Mouse (Mus musculus): ENCODE results near the gene Kdm5c. TPM values are rescaled to one million over a fixed set of nuclear protein-coding genes. Genes with fewer than 3 reads are reported as not detected.
"Not testable (repeated sequence)": the region's sequence is repeated elsewhere in the genome, so short reads cannot be mapped to it uniquely, and the experiment has no call there.

The Kdm5c gene
- total RNA-seq, 2 experiments from 2014 or later, result 19.4 to 33.7 TPM

DNA sequence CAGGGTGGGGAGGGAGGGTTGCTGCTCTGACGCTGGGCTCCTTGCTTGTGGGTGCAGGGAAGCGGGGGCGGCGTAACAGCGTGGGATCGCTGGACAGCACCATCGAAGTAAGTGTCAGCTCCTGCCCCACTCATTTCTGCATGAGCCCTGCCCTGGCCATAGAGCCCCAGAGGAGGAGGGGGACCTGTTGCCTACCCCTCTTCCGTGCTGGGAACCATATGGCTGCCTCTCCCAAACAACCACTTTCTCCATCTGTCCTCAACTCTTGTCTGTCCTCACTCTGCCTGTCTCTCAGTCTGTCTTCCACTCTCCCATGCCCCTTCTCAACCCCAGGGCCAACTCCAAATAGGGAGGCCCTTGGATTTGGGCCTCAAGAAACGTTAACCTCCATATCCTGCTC is 10.6 kb upstream of the Kdm5c start:
- intact Hi-C loops (cut with DNase I), result no loop called here

DNA sequence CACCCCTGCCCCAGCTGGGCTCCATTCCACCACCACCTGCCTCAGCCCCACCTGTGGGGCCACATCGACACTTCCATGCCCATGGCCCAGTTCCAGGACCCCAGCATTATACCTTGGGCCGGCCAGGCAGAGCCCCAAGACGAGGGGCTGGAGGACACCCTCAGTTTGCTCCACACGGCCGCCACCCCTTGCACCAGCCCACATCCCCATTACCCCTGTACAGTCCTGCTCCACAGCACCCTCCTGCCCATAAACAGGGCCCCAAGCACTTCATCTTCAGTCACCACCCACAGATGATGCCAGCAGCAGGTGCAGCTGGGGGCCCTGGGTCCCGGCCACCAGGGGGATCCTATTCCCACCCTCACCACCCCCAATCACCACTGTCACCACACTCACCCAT is 9.5 kb upstream of the Kdm5c start:
- TF ChIP-seq CTCF (IDR thresholded peaks at IDR 0.05), result no peak
- intact Hi-C loops (cut with DNase I), result no loop called here
- DNase-seq, result no peak
- H3K4me3 ChIP-seq, result no peak overlapping the region
- no peak overlapping the region for H3K27ac ChIP-seq

More for the DNA sequence above, 10.6 kb upstream of the Kdm5c start:
- TF ChIP-seq CTCF (IDR thresholded peaks at IDR 0.05), result no peak
- no peak overlapping the region for H3K4me3 ChIP-seq
- no peak for DNase-seq
- H3K27ac ChIP-seq, result no peak overlapping the region

DNA sequence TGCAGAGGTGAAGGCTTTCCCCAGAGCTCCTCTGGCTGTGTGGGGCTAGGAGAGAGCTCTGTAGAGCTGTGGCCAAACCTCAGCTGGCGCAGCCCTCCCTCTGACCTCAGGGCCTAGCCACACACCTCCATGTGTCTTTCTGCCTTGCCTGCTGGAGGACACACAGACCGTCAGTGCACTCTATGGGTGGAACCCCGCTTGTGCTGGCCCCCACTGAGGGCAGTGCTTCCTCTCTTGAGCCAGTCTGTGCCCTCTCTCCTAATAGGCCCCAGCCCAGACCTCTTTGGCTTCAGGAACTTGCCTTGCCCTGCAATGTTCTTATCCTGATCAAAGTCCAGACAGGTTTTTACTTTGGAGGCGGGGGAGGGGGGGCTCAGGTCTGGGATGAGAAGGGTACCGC is 8.5 kb upstream of the Kdm5c start:
- H3K27ac ChIP-seq, result no peak overlapping the region
- DNase-seq, result no peak
- intact Hi-C loops (cut with DNase I), result no loop called here
- no peak overlapping the region for H3K4me3 ChIP-seq
- no peak for TF ChIP-seq CTCF (IDR thresholded peaks at IDR 0.05)

DNA sequence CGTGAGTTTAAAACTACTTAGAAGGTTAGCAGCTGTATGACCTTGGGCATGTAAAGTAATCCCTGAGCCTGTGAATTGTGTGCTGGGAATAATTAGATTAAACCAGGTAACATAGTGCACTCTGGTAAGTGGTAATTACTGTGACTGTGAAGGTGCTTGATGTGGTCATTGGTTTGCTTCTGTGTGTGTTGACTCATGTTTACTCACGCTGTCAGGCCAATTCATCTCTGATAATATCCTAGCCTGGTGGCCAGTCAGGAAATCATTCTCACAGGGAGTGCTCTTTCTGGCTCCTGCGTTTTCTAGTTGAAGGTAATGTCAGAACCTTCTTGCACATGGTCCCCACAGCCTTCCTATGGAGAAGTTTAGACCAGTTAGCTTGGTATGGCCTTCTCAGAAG is 1.3 kb downstream of the Kdm5c start:
- DNase-seq, result no peak
- Histone ChIP-seq H3K27ac (peak overlapping the region; percentile 97), H3K4me3 (peak overlapping the region; percentile 100)
- TF ChIP-seq CTCF (IDR thresholded peaks at IDR 0.05), result no peak
- intact Hi-C loops (cut with DNase I), result loop anchor here (5.0 kb wide), 2 partner anchors 57 to 108 kb away; partner anchors contain the start of gene Tspyl2

DNA sequence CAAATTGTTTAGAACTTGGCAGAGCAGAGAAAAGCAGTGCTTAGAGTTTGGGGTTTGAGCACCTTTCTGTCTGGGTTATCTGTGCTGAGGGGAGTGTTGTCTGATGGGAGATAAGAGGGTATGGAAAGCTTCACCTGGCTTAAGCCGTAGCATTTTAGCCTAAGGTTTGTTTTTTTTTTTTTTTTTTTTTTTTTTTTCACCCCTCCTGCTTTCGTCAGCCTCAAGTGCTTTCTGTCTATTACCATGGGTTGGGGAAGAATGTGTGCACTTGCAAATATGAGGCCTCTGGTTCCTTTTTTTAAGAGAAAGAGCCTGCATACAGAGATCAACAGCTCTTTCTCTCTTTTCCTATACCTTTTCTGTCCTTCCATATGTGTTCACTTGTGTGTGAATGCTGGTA is 2.9 kb downstream of the Kdm5c start:
- Histone ChIP-seq H3K4me3 (peak overlapping the region; percentile 100; the same call in 1 of the 2 replicates), H3K27ac (no peak overlapping the region)
- no peak for TF ChIP-seq CTCF (IDR thresholded peaks at IDR 0.05)
- intact Hi-C loops (cut with DNase I), result loop anchor here (2.0 kb wide), 1 partner anchor 21 kb away; no protein-coding TSS in a partner anchor
- DNase-seq, result no peak

DNA sequence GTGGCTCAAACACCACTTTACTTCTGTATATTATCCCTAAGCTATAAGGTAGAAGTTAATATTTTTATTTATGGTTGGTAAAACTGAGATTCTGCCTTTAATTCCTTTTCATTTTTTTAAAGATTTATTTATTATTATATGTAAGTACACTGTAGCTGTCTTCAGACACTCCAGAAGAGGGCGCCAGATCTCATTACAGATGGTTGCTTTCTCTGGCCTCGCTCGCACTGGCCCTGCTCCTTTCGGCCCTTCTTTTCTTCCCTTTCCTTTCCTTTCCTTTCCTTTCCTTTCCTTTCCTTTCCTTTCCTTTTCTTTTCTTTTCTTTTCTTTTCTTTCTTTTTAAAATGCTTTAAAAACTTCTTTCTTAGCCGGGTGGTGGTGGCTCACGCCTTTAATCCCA is 10.3 kb downstream of the Kdm5c start:
- TF ChIP-seq CTCF (IDR thresholded peaks at IDR 0.05), result peak; percentile 62
- H3K4me3 ChIP-seq, DNase-seq, H3K27ac ChIP-seq: not testable (repeated sequence)
- intact Hi-C loops (cut with DNase I), result loop anchor here (5.0 kb wide), 1 partner anchor 109 kb away; no protein-coding TSS in a partner anchor

DNA sequence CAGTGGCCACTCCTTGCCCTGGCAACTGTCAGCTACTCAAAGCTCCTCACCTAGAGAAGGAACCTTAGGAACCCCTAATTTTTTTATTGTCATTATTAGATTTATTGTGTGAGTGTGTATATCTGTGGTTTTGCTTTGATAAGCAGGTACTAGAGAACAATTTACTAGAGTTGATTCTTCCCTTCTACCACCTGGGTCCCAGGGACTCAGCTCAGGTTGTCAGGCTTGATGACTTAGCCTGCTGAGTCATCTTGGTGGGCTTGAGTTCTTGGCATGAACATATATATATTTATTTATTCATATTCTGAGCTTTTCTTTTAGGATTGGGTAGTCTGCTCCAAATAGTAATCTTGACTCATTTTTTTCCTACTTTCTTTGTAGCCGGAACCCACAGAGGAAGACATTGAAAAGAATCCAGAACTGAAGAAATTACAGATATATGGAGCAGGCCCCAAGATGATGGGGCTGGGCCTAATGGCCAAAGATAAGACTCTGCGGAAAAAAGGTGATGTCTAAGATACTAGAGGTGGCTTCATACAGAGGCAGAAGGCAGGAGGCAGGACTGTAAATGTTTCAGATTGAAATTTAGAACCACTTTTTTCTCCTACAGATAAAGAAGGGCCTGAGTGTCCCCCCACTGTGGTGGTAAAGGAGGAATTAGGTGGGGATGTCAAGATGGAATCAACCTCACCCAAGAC is 11.8 kb downstream of the Kdm5c start:
- intact Hi-C loops (cut with DNase I), result loop anchor here (5.0 kb wide), 1 partner anchor 108 kb away; no protein-coding TSS in a partner anchor
- TF ChIP-seq CTCF (IDR thresholded peaks at IDR 0.05), result no peak
- no peak overlapping the region for H3K27ac ChIP-seq
- DNase-seq, result no peak
- H3K4me3 ChIP-seq, result no peak overlapping the region

DNA sequence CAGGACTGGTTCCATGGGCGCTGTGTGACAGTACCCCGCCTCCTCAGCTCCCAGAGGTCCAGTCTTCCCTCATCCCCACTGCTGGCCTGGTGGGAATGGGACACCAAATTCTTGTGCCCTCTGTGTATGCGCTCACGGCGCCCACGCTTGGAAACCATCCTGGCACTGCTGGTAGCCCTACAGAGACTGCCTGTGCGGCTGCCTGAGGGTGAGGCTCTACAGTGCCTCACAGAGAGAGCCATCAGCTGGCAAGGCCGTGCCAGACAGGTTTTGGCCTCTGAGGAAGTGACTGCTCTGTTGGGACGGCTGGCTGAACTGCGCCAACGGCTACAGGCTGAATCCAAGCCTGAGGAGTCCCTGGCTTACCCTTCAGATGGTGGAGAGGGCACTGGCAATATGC is 38.4 kb downstream of the Kdm5c start:
- no peak for TF ChIP-seq CTCF (IDR thresholded peaks at IDR 0.05)
- intact Hi-C loops (cut with DNase I), result loop anchor here (5.0 kb wide), 1 partner anchor 81 kb away; no protein-coding TSS in a partner anchor
- peak; percentile 17 for DNase-seq

DNA sequence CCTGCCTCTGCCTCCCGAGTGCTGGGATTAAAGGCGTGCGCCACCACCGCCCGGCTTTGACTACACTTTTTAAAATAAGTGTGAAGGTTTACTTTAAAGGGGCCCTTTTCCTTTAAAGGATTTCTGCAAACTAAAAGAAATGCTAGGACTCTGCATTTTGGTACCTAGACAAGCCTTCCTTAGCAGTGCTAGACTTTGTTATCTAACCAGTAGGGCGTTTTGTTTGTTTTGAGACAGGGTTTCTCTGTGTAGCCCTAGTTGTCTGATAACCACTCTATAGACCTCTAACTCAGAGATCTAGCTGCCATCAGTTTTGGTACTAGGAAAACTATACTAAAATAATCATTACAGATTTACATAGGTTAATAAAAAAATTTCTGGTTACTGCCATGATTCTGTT is 46.6 kb downstream of the Kdm5c start:
- no peak overlapping the region for H3K4me3 ChIP-seq
- intact Hi-C loops (cut with DNase I), result no loop called here
- no peak for TF ChIP-seq CTCF (IDR thresholded peaks at IDR 0.05)
- H3K27ac ChIP-seq, result no peak overlapping the region
- DNase-seq, result no peak

More for the DNA sequence above, 38.4 kb downstream of the Kdm5c start:
- Histone ChIP-seq H3K4me3 (no peak overlapping the region), H3K27ac (no peak overlapping the region; the same call in 1 of the 2 replicates)

DNA sequence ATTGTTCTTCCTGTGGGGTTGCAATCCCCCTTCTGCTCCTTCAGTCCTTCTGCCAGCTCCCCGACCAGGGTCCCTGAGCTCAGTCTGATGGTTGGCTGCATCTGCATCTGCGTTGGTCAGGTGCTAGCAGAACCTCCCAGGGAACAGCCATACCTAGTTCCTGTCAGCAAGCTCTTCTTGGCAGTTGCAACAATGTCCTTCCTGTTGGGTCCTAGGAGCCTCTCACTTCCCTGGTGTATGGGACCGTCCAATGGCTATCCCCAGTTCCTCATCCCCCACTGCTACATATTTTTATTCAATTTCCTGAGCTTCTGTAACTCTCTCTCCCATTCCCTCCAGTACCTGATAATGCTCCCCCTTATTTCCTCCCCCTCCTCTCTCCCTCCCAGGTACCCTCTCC is 51.9 kb downstream of the Kdm5c start:
- intact Hi-C loops (cut with DNase I), result no loop called here
- Histone ChIP-seq H3K4me3 (no peak overlapping the region), H3K27ac (no peak overlapping the region)
- no peak for TF ChIP-seq CTCF (IDR thresholded peaks at IDR 0.05)
- no peak for DNase-seq

DNA sequence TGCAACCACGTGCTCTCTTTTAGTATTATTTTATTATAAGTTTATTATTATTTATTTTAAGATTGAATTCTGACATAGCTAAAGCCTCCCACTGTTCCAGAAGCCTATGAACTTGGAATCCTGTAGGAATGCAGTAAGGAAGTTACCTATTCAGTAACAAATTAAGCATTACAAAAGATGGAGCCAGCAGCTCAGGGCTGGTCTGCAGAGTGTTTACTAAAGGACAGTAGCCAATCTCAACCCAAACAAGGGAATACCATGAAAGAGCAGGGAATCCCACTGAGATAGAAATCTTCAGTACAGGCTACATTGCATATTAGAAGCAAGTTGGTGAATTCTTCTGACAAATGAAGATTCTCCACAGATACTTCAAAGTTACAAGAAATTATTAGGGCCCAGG is 54.2 kb downstream of the Kdm5c start:
- H3K4me3 ChIP-seq; DNase-seq; H3K27ac ChIP-seq; intact Hi-C loops (cut with DNase I): not testable (repeated sequence)

DNA sequence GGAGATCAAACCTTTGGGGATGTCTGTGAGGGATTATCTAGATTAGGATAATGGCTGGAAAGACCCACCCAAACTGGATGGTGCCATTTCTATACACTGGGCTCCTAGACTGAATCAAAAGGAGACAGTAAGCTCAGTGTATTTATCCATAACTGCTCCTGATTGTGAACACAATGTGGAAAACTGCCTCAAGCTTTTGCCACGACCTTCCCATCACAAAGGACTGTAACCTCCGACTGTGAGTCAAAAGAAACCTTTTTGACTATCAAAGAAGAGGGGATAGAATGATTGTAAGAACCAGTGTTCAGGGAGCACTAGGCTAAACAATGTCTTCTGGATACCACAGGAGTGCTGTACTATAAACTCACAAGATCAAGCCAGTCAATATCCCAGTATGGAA is 73.4 kb downstream of the Kdm5c start:
- no peak for DNase-seq
- TF ChIP-seq CTCF (IDR thresholded peaks at IDR 0.05), result no peak
- Histone ChIP-seq H3K27ac (no peak overlapping the region), H3K4me3 (no peak overlapping the region)
- intact Hi-C loops (cut with DNase I), result no loop called here

DNA sequence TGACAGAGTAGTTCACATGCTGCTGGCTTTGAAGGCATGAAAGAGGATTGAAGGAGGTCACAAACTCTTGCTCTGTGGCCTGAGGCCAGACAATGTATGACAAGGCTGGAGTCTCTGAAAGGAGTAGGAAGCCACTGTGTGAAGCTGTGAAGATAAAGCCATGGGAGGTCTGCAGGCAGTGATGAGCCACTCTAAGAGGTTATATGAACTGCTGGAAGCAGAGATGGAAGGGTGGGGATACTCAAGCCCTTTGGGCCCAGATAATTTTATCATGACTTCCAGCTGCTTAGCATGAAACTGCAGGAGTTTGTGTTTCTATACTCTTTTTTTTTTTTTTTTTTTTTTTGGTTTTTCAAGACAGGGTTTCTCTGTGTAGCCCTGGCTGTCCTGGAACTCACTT is 74.6 kb downstream of the Kdm5c start:
- Histone ChIP-seq H3K27ac (no peak overlapping the region), H3K4me3 (no peak overlapping the region)
- intact Hi-C loops (cut with DNase I), result no loop called here
- TF ChIP-seq CTCF (IDR thresholded peaks at IDR 0.05), result no peak
- no peak for DNase-seq

DNA sequence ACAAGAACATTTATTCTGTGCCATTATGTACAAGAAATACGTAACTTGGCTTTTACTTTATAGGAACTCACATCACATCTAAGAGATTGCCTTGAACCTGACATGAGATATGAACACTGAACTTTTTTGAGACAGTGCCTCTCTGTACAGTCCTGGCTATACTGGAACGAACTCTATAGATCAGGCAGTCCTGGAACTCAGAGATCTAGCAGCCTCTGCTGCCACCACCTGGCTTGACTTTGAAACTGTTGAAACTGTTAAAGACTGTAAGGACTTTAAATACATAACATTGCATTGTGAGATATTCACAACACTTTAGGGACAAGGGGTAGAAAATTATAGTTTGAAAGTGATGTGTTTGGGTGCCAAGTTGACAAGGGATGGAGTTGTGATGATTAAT is 75.1 kb downstream of the Kdm5c start:
- H3K4me3 ChIP-seq, result no peak overlapping the region
- intact Hi-C loops (cut with DNase I), result no loop called here
- TF ChIP-seq CTCF (IDR thresholded peaks at IDR 0.05), result peak; percentile 65
- DNase-seq, result no peak
- H3K27ac ChIP-seq, result no peak overlapping the region

Measured in gastrocnemius, adult 2 months (tissue).